Mouse (Mus musculus) testis, adult 2 months (tissue): ENCODE measurements at regions not wholly inside any gene's neighbourhood (a gene's known extent, or its start where the extent isn't known, plus 50 kb on each side); places are given as distances from the start of the nearest gene placed in this dataset.

Source experiments
- CTCF ChIP-seq: fragments of 200-500 bp; IDR thresholded peaks from 2 replicates; pipeline ENCODE4 v1.5.1; 2012; ENCODE audit warnings: low read depth, mild to moderate bottlenecking, inconsistent platforms, low read length, moderate library complexity; ENCODE audit not compliant: control insufficient read depth, insufficient read depth, insufficient replicate concordance
- POLR2A ChIP-seq: fragments of 200-500 bp; IDR thresholded peaks from 2 replicates; pipeline ENCODE4 v1.6.1; 2012; ENCODE audit warnings: low read depth, mild to moderate bottlenecking, inconsistent platforms, low read length, moderate library complexity; ENCODE audit not compliant: control insufficient read depth

DNA sequence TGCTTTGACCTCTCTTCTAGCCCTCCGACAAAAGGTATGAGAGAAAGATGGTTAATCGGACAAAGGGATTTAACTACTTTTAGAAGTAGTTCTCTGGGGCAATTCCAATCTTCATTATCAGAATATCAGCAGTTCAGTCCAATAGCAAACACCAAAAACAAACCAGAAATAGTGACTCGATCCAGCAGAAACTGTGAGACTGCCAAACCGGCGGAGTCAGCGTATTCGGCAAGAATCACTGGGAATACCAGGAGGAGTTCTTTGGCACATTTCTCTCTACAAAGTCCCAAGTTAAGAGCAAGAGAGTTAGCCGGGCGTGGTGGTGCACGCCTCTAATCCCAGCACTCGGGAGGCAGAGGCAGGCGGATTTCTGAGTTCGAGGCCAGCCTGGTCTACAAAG is 164.5 kb downstream of the Lnpk start:
- TF ChIP-seq CTCF (no peak), POLR2A (no peak)
